Mouse (Mus musculus): ENCODE data around the gene Cfap54. TPM values are rescaled to one million over a fixed set of nuclear protein-coding genes. Genes with fewer than 3 reads are reported as not detected.

The Cfap54 gene
- total and polyA plus RNA-seq, 2 experiments from 2014 or later: 3.0 to 5.2 TPM

DNA sequence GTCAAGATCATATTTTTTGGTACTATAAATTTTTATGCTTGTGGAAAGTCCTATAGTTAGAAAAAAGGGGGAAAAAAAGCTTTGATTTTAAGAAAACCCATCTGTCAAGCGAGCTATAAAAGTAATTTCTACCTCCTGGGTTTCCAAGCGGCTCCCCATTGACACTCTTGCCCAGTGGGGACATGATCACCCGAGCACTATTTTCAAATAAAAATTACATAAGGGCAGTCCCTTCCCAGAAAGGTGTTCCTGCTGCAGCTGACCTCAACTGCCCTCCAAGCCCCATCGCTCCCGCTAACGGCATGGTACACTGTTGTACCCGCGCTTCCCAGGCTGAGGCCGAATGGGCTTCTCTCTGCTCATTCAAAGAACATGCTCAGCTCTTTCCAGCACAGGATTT, 5.0 kb downstream of the Cfap54 start:
- H3K27me3 ChIP-seq (ENCODE audit: insufficient read depth, low read length): no peaks in the 10 kb centered on the region
- no peaks in the 10 kb centered on the region for H3K36me3 ChIP-seq (ENCODE audit: insufficient read depth, low read length)
- no peak overlapping the region for H3K4me3 ChIP-seq (ENCODE audit: low read length)
- H3K27ac ChIP-seq: no peak overlapping the region
- no peak overlapping the region for H3K9ac ChIP-seq (replicated peaks; ENCODE audit: low read length)
- H3K4me2 ChIP-seq (ENCODE audit: low read depth, low read length): no peak overlapping the region
- 84% methylated on average over 9 of the region's 9 CpGs for WGBS
- no peak for TF ChIP-seq CTCF (IDR thresholded peaks at IDR 0.05; ENCODE audit: low read depth)
- H3K4me1 ChIP-seq (ENCODE audit: insufficient read depth, low read length): no peaks in the 10 kb centered on the region
- no peaks in the 10 kb centered on the region for H3K9me3 ChIP-seq (ENCODE audit: low read length)
- ATAC-seq: no peak
- DNase-seq (ENCODE audit: low spot score): no peak

DNA sequence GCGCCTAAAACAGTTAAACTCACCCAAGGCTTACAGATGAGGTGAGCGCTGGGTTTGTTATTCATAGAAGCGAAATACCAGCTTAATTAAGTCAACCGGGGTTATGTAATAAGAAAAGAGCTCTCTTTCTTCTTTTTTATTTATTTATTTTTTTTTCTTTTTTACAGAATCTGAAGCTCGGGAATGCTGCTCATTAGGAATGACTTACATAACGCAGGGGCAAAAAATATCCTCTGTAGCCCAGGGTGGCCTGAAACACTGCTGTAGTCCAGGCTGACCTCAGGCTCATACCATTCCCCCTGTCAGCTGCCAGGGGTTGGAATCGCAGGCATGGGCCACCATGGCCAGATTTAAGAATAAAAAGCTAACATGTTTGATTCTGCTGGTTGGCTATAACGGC, 5.6 kb downstream of the Cfap54 start:
- no peaks in the 10 kb centered on the region for H3K4me1 ChIP-seq (ENCODE audit: insufficient read depth, low read length)
- H3K36me3 ChIP-seq (ENCODE audit: insufficient read depth, low read length): no peaks in the 10 kb centered on the region
- DNase-seq (ENCODE audit: low spot score) (no peak), ATAC-seq (no peak)
- no peak overlapping the region for H3K4me2 ChIP-seq (ENCODE audit: low read depth, low read length)
- H3K27me3 ChIP-seq (ENCODE audit: insufficient read depth, low read length): no peaks in the 10 kb centered on the region
- no peak for TF ChIP-seq CTCF (IDR thresholded peaks at IDR 0.05; ENCODE audit: low read depth)
- H3K27ac ChIP-seq: no peak overlapping the region
- no peak overlapping the region for H3K9ac ChIP-seq (replicated peaks; ENCODE audit: low read length)
- no peak overlapping the region for H3K4me3 ChIP-seq (ENCODE audit: low read length)
- 69% methylated on average over 8 of the region's 8 CpGs for WGBS
- no peaks in the 10 kb centered on the region for H3K9me3 ChIP-seq (ENCODE audit: low read length)

- Histone ChIP-seq H3K4me3 (ENCODE audit: low read length) (no peak overlapping the region), H3K9ac (replicated peaks; ENCODE audit: low read length) (no peak overlapping the region), H3K4me1 (ENCODE audit: insufficient read depth, low read length) (no peaks in the 10 kb centered on the region), H3K9me3 (ENCODE audit: low read length) (no peaks in the 10 kb centered on the region), H3K27ac (no peak overlapping the region), H3K27me3 (ENCODE audit: insufficient read depth, low read length) (no peaks in the 10 kb centered on the region), H3K4me2 (ENCODE audit: low read depth, low read length) (no peak overlapping the region), H3K36me3 (ENCODE audit: insufficient read depth, low read length) (no peaks in the 10 kb centered on the region)
- TF ChIP-seq CTCF (IDR thresholded peaks at IDR 0.05; ENCODE audit: low read depth): no peak
- DNase-seq (ENCODE audit: low spot score) (no peak), ATAC-seq (no peak)
- 86% methylated on average over 2 of the region's 2 CpGs for WGBS
These were observed 8.6 kb downstream of the Cfap54 start for GRCm38 (mm10) chr10:93072769-93073168.

DNA sequence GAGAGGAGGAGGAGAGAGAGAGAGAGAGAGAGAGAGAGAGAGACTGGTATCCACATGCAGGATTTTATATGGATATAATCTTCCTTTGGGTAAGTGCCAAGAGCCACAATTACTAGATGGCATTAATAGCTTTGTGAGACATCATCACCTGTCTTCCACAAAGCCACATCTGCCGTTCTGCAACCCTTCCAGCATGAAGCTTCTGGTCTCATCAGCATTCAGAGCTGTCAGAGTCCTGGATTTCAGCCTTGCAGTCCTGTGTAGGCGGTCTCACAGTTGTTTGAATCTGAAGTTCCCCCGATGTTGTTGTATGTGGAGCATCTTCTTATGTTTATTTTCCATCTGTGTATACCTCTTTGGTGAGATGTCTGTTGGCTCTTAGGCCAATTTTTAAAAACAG, 9.7 kb downstream of the Cfap54 start:
- Histone ChIP-seq H3K27ac (no peak overlapping the region), H3K27me3 (ENCODE audit: insufficient read depth, low read length) (no peaks in the 10 kb centered on the region), H3K9me3 (ENCODE audit: low read length) (no peaks in the 10 kb centered on the region), H3K9ac (replicated peaks; ENCODE audit: low read length) (no peak overlapping the region), H3K4me2 (ENCODE audit: low read depth, low read length) (no peak overlapping the region), H3K4me1 (ENCODE audit: insufficient read depth, low read length) (no peaks in the 10 kb centered on the region), H3K36me3 (ENCODE audit: insufficient read depth, low read length) (no peaks in the 10 kb centered on the region), H3K4me3 (ENCODE audit: low read length) (no peak overlapping the region)
- no peak for ATAC-seq
- WGBS: 66% methylated on average over 3 of the region's 3 CpGs
- no peak for DNase-seq (ENCODE audit: low spot score)
- TF ChIP-seq CTCF (IDR thresholded peaks at IDR 0.05; ENCODE audit: low read depth): no peak

DNA sequence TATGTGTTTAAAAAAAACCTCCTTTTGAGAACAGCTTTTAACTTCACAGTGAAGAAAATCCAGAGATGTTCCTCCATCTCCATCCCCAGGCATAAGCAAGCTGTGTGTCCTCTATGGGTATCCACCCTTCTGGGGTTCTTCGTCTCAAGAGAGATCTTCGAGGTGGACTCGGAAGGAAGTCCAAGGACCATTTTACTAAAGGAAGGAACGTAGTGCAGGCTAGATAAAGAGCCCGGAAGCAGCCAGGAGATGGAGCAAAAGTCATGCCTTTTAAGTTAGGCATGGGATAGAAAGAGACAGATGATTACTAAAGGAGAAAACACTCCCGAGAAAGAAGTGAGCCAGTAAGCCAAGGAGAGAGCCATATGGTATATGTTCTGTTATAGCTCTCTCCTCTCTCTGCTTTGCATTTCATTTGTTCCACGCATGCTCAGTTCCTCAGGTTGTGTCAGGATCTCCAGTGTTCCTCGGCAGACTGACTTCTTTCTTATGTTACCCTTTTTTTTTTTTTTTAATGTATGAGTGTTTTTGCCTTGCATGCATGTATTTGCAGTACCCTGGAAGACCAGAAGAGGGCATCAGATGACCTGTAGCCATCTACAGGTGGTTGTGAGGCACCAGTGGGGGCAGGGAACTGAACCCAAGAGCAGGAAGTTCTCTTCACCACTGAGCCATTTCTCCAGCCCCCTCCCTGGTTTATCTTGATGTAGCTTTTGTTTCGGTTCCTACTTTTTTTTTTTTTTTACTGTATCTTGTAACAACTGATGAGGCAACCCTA, 11.1 kb downstream of the Cfap54 start:
- Histone ChIP-seq H3K9ac (replicated peaks; ENCODE audit: low read length) (no peak overlapping the region), H3K36me3 (ENCODE audit: insufficient read depth, low read length) (no peaks in the 10 kb centered on the region), H3K4me1 (ENCODE audit: insufficient read depth, low read length) (no peaks in the 10 kb centered on the region), H3K27ac (peak overlapping the region; percentile 60; the same call in 1 of the 2 replicates), H3K27me3 (ENCODE audit: insufficient read depth, low read length) (no peaks in the 10 kb centered on the region), H3K4me3 (ENCODE audit: low read length) (no peak overlapping the region), H3K4me2 (ENCODE audit: low read depth, low read length) (no peak overlapping the region), H3K9me3 (ENCODE audit: low read length) (no peaks in the 10 kb centered on the region)
- TF ChIP-seq CTCF (IDR thresholded peaks at IDR 0.05; ENCODE audit: low read depth): peak; percentile 68
- ATAC-seq: no peak
- peak; percentile 73 for DNase-seq (ENCODE audit: low spot score)
- WGBS: 74% methylated on average over 9 of the region's 9 CpGs

DNA sequence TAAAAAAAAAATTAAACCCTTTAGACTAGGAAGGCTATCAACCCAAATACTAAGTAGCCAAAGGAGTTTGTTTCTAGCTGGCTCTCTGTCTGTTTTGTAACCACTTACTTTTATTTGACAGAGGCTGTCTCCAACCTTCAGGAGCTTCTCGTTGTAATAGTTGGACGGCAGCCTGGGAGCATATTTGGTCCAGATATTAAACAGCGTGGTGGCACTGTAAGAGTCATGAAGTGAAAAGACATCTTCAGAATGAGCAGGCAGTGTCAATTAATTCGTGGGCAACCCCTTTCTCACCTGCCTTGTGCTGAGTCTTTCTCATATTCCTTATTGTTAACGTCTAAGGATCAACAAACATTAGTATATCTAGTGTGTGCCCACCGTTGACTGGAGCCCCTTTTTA, 11.7 kb downstream of the Cfap54 start:
- TF ChIP-seq CTCF (IDR thresholded peaks at IDR 0.05; ENCODE audit: low read depth): no peak
- no peaks in the 10 kb centered on the region for H3K4me1 ChIP-seq (ENCODE audit: insufficient read depth, low read length)
- H3K4me3 ChIP-seq (ENCODE audit: low read length): no peak overlapping the region
- no peaks in the 10 kb centered on the region for H3K9me3 ChIP-seq (ENCODE audit: low read length)
- H3K9ac ChIP-seq (replicated peaks; ENCODE audit: low read length): no peak overlapping the region
- no peak overlapping the region for H3K4me2 ChIP-seq (ENCODE audit: low read depth, low read length)
- H3K36me3 ChIP-seq (ENCODE audit: insufficient read depth, low read length): no peaks in the 10 kb centered on the region
- DNase-seq (ENCODE audit: low spot score): no peak
- peak overlapping the region; percentile 60; the same call in 1 of the 2 replicates for H3K27ac ChIP-seq
- no peaks in the 10 kb centered on the region for H3K27me3 ChIP-seq (ENCODE audit: insufficient read depth, low read length)
- WGBS: 74% methylated on average over 6 of the region's 6 CpGs
- no peak for ATAC-seq

- H3K9ac ChIP-seq (replicated peaks; ENCODE audit: low read length): no peak overlapping the region
- no peaks in the 10 kb centered on the region for H3K36me3 ChIP-seq (ENCODE audit: insufficient read depth, low read length)
- H3K4me3 ChIP-seq (ENCODE audit: low read length): no peak overlapping the region
- 87% methylated on average over 6 of the region's 6 CpGs for WGBS
- ATAC-seq (no peak), DNase-seq (ENCODE audit: low spot score) (no peak)
- H3K27me3 ChIP-seq (ENCODE audit: insufficient read depth, low read length): no peaks in the 10 kb centered on the region
- no peak overlapping the region for H3K4me2 ChIP-seq (ENCODE audit: low read depth, low read length)
- no peak for TF ChIP-seq CTCF (IDR thresholded peaks at IDR 0.05; ENCODE audit: low read depth)
- H3K4me1 ChIP-seq (ENCODE audit: insufficient read depth, low read length): no peaks in the 10 kb centered on the region
- H3K9me3 ChIP-seq (ENCODE audit: low read length): no peaks in the 10 kb centered on the region
- peak overlapping the region; percentile 60; the same call in 1 of the 2 replicates for H3K27ac ChIP-seq
These were observed 12.3 kb downstream of the Cfap54 start for GRCm38 (mm10) chr10:93069041-93069679.
